Mouse (Mus musculus) liver, postnatal 0 days (tissue): ENCODE measurements around the gene Pom121.

Experiments
- CTCF ChIP-seq: sonication (generic); IDR thresholded peaks from 2 replicates; pipeline ENCODE4 v1.5.1; 2016; ENCODE audit warnings: antibody characterized with exemption, low read depth
- EP300 ChIP-seq: IDR thresholded peaks from 2 replicates; pipeline ENCODE4 v1.6.1; 2016; ENCODE audit warnings: antibody characterized with exemption, low read depth, mild to moderate bottlenecking

DNA sequence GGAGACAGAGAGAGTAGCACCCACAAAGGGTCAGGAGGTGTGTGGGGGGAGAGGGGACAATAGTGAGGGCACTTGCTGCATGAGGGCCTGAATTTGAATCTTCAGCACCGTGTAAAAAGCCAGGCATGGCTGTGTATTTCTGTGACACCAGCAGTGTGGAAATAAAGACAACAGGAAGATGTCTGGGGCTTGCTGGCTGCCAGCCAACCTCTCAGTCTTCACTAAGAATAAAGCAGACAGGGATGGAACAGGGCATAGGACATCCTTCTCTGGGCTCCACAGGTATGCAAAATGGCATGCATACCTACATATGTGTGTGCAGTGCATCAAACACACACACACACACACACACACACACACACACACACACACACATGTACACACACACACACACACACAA lies 38.3 kb downstream of the Pom121 start:
- TF ChIP-seq EP300 (no peak), CTCF (no peak)
